Mouse (Mus musculus): Measurements from ENCODE around the gene Zfp36l3. TPM values are rescaled to one million over a fixed set of nuclear protein-coding genes. Genes with fewer than 3 reads are reported as not detected.

Gene Zfp36l3
- 0.11 TPM in 1 of 2 replicates, not detected in the other for polyA plus RNA-seq (2012; ENCODE audit: low replicate concordance)

DNA sequence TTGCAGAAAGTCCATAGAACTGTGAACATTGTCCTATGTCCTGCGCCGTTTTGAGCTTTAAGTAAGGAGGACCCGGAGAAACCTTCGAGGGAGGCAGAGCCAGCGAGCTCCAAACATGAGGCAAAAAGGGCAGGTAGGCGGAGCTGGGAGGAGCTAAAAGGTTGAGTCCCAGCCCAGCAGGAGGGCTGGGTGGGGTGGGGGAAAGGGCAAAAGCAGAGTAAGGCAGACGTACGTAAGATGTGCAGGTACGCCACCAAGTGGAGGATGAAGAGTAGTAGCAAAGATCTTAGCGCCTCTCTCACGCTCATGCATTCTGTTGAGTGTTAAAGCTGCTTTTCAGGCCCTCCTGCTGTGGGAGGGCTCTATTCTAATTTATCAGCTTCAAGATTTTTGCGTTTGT lies at the start of gene Zfp36l3:
Gene Zfp36l3, minus strand, starts transcription at position 119 of the 400 bp plus-strand sequence.

DNA sequence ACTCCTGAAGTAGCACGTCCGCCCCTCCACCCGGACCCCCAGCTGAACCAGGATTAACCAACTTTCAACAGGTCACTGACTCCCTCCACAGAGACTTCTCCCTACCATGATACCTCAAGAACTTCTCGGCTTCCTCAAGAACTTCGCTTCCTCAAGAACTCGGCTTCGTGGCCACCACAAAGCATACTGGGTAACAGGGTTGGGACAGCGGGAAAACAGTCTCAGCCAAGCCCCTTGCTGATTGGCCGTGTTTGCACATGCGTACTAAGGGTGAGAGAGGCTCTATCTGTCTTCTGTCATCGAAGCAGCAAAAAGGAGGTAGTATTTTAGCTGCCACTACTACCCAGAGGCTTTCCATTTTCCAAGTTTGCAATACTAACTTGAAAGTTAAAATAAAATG lies 21.3 kb upstream of the Zfp36l3 start, which contains the start of gene Xlr:
Gene Xlr, minus strand, starts transcription at position 188 of the 400 bp plus-strand sequence.

DNA sequence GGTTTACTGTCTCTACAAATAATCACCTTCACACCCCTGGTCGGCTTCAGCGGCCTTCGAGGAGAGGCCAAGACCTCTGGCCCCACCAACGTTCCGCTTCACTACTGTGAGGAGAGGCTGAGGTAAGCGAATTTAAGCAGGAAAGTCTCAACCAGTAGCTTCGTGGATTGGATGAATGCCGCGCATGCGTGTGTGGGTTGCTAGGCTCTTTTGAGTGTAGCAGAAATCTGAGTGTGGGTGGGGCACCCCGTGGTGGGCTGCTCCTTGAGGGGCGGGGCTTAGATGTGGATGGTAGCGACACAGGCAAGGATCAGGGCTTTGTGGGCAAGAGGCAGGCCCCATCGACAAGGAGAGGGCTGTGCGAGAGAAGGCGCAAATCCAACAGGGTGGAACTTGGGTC lies 18.5 kb downstream of the Zfp36l3 start, which contains the start of gene 1700013H16Rik:
Gene 1700013H16Rik, minus strand, starts transcription at position 96 of the 400 bp plus-strand sequence.

DNA sequence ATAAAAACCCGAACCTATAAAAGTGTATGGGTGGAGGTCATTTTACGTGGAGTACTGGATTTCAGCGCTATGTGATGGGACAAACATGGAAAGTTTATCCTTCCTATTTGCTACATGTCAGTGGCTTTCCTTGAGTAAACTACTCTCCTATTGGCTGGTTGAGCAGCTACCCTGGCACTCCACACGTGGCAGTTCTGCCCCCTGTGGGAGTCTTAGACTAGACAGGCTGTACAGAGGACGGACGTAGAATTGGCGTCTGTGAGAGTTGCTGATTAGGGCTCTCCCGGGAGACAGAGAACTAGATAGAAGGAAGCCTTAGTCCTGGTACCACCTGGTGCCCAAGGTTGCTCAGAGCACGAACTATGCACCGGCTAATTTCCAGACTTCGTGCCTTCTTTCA lies 51.6 kb downstream of the Zfp36l3 start, which contains the start of gene 4930502E18Rik:
Gene 4930502E18Rik, plus strand, starts transcription at position 231 of the 400 bp plus-strand sequence.

Other genes with a start within 250 kb of the Zfp36l3 start
- gene Rtl8c, start 168.4 kb downstream of the Zfp36l3 start, polyA plus RNA-seq (2012; ENCODE audit: low replicate concordance) = not detected in 2 replicates
- not detected in 2 replicates for gene Gm14597, start 167.4 kb downstream of the Zfp36l3 start, polyA plus RNA-seq (2012; ENCODE audit: low replicate concordance)
- 1.3 and 10.6 TPM in 2 replicates for gene Rtl8a, start 132.7 kb downstream of the Zfp36l3 start, polyA plus RNA-seq (2012; ENCODE audit: low replicate concordance)
- gene Rtl8b, start 106.0 kb downstream of the Zfp36l3 start, polyA plus RNA-seq (2012; ENCODE audit: low replicate concordance) = 8.5 and 19.0 TPM in 2 replicates
- not detected in 2 replicates for gene 4930502E18Rik, start 51.6 kb downstream of the Zfp36l3 start, polyA plus RNA-seq (2012; ENCODE audit: low replicate concordance)
- gene 1700013H16Rik, start 18.6 kb downstream of the Zfp36l3 start, polyA plus RNA-seq (2012; ENCODE audit: low replicate concordance) = not detected in 2 replicates
- gene Xlr, start 21.3 kb upstream of the Zfp36l3 start, polyA plus RNA-seq (2012; ENCODE audit: low replicate concordance) = not detected in 2 replicates

Data from leukemia stem cell, adult 10-12 weeks (primary cell).